Mouse (Mus musculus) hematopoietic stem cell, adult 5-6 weeks (primary cell): ENCODE results near the gene Wwc2. TPM values are rescaled to one million over a fixed set of nuclear protein-coding genes. Genes with fewer than 3 reads are reported as not detected.
A peak's percentile ranks its signal among the peaks of the same experiment; 100 is the strongest.

Experiments
- ATAC-seq, 2 experiments: fragments of 125-278 bp in 1 of 2; replicated peaks in 1 of 2; 2 replicates each; pipeline ENCODE4 v1.8.0; 2016 to 2017; ENCODE audit warnings: inconsistent platforms in 2 of 2, mild to moderate bottlenecking in 2 of 2, moderate number of reproducible peaks in 2 of 2, low read depth in 1 of 2, moderate TSS enrichment in 1 of 2; ENCODE audit not compliant: low FRiP score in 2 of 2, poor library complexity in 2 of 2, severe bottlenecking in 2 of 2, insufficient read depth in 1 of 2, low TSS enrichment in 1 of 2
- total RNA-seq: library from RNA; stranded (forward); fragments of 172-1452, 232-1000 nt; gene quantifications from 2 replicates; pipeline ENCODE4 v1.2.3, GENCODE M21; 2017

Gene Wwc2
- total RNA-seq, 1 experiment from 2014 or later = 9.2 TPM

DNA sequence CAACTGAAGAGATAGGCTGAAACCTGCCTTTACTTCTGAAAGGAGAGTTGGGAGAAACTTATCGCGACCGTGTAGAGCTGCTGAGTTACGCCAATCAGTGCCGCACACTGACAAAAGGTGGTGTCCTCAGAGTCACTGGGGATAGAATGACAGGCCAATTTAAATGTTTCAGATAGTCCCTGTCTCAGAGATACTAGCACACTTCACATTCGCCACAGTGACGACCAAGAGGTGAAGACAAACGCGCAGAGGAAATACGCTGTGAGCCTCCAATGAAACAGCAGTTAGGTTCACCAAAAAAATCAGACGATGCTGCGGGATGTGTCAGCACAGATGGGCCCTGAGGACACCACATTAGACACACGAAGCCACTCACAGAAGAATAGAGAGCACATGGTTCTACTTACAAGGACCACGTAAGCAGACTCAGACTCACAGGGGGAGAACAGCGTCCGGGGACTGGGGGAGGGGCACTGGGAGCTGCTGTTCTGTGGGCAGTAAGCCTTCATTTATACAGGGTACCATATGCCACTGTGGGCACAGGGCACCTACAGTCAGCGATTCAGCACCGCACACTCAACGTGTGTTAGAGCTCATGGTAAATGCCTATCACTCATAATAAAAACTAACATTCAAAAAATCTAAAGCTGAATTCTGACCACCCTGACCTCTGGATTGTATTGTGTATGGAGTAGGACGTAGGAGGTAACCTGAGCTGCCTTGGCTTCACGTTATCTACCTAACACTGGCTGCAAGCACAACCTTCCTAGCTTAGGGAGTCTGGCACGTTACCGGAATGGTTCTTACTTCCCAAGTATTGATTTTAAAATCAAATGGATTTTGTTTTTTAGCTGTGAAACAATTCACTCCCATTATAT lies 100.5 kb downstream of the Wwc2 start:
- ATAC-seq = no peak

- ATAC-seq = no peak
Observed at GRCm38 (mm10) chr8:47888841-47889570, 101.7 kb downstream of the Wwc2 start.

DNA sequence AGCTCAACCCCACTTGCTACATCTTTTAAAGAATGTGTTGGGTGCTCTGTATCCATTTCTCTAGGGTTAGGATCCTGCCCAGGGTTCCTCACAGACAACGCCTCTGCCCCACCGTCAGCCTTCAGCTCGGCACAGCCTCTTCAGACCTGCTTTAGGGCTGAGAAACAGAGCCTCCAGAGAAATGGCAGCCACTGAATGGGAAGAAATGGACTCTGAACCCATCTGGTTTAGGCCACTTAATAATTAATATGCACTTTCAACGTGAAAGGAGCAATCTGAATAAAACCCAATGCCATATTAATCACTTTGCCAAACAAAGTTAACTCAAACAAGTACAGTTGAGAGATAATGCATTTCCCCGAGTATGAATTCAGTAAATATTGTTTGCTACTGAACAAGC lies 106.4 kb downstream of the Wwc2 start:
- no peak for ATAC-seq

DNA sequence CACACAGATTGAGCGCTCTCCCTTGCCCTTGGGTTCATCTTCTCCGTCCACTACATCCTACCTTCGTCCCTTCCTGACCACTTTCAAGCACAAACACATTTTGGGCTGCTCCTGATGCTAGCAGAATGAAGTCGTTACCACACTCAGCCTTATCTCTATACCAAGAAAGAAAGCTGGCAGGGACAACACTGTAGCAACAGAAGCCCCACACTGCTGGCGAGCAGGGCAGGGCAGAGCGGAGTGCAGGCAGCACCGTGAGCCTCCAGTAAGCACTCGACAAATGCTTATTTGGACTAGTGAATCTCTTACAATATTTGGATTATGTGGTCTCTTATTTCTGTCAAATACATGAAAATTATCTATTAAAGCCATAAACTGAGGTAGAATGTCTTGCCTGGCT lies 107.0 kb downstream of the Wwc2 start:
- ATAC-seq = no peak

DNA sequence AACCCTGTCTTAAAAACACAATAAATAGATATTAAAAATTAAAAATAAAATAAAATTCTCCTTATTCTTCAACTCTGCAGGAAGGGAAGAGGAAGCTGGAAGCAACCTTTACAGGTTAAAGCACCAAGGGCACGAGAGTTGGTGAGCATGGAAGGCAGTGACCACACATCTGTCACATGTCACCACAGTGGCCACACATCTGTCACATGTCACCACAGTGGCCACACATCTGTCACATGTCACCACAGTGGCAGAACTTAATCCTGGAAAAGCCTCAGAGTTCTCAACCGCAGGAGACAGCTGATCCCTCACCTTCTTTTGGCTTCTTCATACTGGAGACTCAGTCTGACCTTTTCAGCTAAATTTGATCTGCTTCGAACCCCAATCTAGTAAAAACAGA lies 112.2 kb downstream of the Wwc2 start:
- ATAC-seq = peak; percentile 75 to 82

- no peak for ATAC-seq
Observed at GRCm38 (mm10) chr8:47875865-47876264, 114.9 kb downstream of the Wwc2 start.

GRCm38 (mm10) chr8:47874497-47875178 lies 116.1 kb downstream of the Wwc2 start:
- no peak for ATAC-seq

GRCm38 (mm10) chr8:47872361-47873107 lies 118.2 kb downstream of the Wwc2 start:
- ATAC-seq = peak; percentile 80 to 84

DNA sequence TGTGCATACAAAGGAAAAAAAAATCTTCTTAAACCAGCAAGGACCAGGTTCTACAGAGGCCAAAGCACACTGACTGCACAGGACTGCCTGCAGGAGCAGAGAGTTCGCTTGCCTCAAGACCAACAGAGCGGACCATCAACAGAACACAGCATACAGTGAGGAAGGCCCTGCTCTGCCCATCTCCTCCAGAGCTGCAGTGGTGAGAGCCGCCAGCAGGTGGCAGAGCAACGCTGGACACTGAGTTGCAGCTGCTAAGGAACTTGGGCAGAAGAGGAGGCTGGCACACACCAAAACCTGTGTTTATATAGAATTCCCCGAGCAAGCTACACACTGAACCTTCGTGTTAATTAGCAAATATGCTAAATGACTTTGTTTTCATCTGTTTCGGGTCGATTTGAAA lies 123.7 kb downstream of the Wwc2 start:
- peak; percentile 93 to 95 for ATAC-seq

- ATAC-seq = no peak
Observed at GRCm38 (mm10) chr8:47866568-47866967, 124.2 kb downstream of the Wwc2 start.

DNA sequence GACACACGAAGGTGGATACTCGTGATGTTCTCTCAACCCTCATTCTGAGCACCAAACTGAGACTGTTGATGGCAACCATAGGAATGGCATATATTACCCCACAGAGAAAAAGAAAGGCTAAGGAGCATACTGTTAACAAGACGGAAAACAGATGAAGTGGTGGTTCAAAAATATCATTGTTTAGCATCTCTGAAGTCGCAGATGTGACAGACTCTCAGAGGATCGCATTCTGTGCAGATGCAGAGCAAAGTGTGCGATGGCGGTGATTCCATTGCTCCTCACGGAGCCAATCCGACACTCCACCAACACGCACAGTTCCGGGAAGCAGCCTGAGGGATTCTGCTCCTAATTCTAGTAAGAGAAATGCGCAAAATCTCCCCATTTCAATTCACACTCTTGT lies 131.5 kb downstream of the Wwc2 start:
- ATAC-seq = no peak

DNA sequence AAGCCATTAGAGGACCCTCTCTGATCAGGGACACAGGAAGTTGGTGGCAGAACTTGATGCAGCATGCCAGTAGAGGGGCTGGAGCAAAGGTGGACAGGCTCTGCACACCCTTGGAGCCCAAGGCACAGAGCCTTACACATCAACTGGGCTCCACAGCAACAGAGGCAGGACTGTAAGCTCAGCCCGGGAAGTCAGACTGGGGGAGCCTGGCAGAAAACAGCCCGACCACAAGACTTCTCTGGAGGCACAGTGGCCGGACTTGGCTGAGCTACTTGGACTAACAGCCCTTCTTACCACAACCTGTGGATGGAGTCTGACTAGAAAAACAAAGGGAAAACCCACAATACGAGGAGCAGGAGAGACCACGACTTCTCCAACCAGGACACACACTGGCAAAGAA lies 137.4 kb downstream of the Wwc2 start:
- no peak for ATAC-seq

GRCm38 (mm10) chr8:47852737-47853136 lies 138.0 kb downstream of the Wwc2 start:
- no peak for ATAC-seq

DNA sequence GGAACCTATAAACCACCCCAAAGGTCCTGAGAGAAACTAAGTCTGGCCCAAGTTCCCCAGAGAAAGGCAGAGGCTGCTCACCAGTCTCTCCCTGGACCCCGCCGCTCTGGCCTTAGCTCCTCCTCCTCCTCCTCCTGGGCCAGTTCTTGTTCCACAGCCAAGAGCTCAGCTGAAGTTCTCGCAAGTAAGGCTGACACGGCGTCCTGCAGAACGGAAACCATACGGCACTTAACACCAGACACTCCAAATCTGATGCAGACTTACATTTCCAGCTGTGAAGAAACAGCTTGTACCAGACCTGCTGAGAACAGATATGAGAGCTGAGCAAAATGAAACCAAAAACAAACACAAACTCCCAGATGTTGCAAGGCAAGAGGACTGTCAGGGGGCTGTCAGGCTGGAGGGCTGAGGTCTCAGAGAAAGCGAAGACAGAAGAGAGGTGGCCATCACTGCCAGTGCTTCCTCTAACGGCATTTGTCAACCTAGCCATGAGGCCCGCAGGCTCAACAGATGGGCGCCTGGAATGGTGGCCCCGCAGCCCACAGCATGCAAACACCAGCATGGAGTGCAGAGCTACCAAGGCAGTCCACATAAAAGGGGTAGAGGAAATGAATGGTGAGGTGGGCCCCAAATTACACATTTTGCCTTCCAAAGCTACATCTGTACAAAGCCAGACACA lies 138.8 kb downstream of the Wwc2 start:
- ATAC-seq = peak; percentile 79

- no peak for ATAC-seq
Observed at GRCm38 (mm10) chr8:47849842-47850241, 140.9 kb downstream of the Wwc2 start.

DNA sequence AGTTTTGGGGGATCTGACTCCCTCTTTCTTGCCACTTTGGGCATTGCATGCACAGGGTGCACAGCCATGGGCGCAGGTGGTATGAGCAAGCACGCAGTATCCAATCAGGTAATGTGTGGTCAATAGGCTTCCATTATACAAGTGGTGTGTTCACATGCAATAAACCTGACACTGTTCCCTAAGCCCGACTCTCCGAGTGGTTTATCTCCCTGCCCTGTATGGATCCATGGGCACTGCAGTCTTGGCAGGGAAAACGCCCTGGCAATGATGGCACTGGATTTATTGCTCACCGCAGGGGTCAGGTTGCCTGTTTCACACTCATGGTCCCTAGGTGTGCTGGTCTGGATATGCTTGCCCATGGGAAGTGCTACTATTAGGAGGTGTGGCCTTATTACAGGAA lies 142.8 kb downstream of the Wwc2 start:
- no peak for ATAC-seq

GRCm38 (mm10) chr8:47847161-47847560 lies 143.6 kb downstream of the Wwc2 start:
- ATAC-seq = no peak
